Mouse (Mus musculus): ENCODE measurements around the gene Slc52a3. TPM values are rescaled to one million over a fixed set of nuclear protein-coding genes. Genes with fewer than 3 reads are reported as not detected.

Slc52a3 gene
- polyA plus RNA-seq, 1 experiment from 2014 or later = 0.40 TPM

- ATAC-seq (replicated peaks; ENCODE audit: insufficient number of reproducible peaks, insufficient read depth, low FRiP score, low read depth) = no peak
- 80% methylated on average over 5 of the region's 5 CpGs for WGBS
- Histone ChIP-seq H3K27me3 (peaks cover 29% of the 10 kb centered on the region), H3K9me3 (replicated peaks) (no peaks in the 10 kb centered on the region), H3K4me3 (no peak overlapping the region), H3K4me1 (replicated peaks) (peaks cover 59% of the 10 kb centered on the region), H3K36me3 (no peaks in the 10 kb centered on the region), H3K4me2 (no peak overlapping the region), H3K27ac (no peak overlapping the region), H3K9ac (no peak overlapping the region)
Measured at GRCm38 (mm10) chr2:151975295-151975694, 21.0 kb upstream of the Slc52a3 start.

GRCm38 (mm10) chr2:151976067-151976466, 20.2 kb upstream of the Slc52a3 start:
- Histone ChIP-seq H3K27me3 (peaks cover 28% of the 10 kb centered on the region), H3K9me3 (replicated peaks) (no peaks in the 10 kb centered on the region), H3K9ac (no peak overlapping the region), H3K27ac (no peak overlapping the region), H3K4me2 (no peak overlapping the region), H3K4me1 (replicated peaks) (peaks cover 55% of the 10 kb centered on the region), H3K36me3 (no peaks in the 10 kb centered on the region), H3K4me3 (no peak overlapping the region)
- whole genome bisulfite sequencing = 88% methylated on average over 3 of the region's 3 CpGs
- no peak for ATAC-seq (replicated peaks; ENCODE audit: insufficient number of reproducible peaks, insufficient read depth, low FRiP score, low read depth)

GRCm38 (mm10) chr2:151977689-151978440, 18.4 kb upstream of the Slc52a3 start:
- Histone ChIP-seq H3K4me2 (0 out of 2 replicates have a peak overlapping the region, but pooled peaks have one; percentile 3), H3K36me3 (no peaks in the 10 kb centered on the region), H3K9ac (no peak overlapping the region), H3K9me3 (replicated peaks) (no peaks in the 10 kb centered on the region), H3K27ac (no peak overlapping the region), H3K4me3 (no peak overlapping the region), H3K27me3 (peaks cover 14% of the 10 kb centered on the region), H3K4me1 (replicated peaks) (peaks cover 44% of the 10 kb centered on the region)
- ATAC-seq (replicated peaks; ENCODE audit: insufficient number of reproducible peaks, insufficient read depth, low FRiP score, low read depth) = no peak
- 75% methylated on average over 4 of the region's 4 CpGs for WGBS

GRCm38 (mm10) chr2:151978494-151978893, 17.8 kb upstream of the Slc52a3 start:
- Histone ChIP-seq H3K27me3 (peaks cover 12% of the 10 kb centered on the region; the same call in 1 of the 2 replicates), H3K4me3 (peak overlapping the region; percentile 72; the same call in 1 of the 2 replicates), H3K27ac (no peak overlapping the region), H3K36me3 (no peaks in the 10 kb centered on the region), H3K4me2 (peak overlapping the region; percentile 90), H3K4me1 (replicated peaks) (peaks cover 38% of the 10 kb centered on the region), H3K9me3 (replicated peaks) (no peaks in the 10 kb centered on the region), H3K9ac (no peak overlapping the region)
- 77% methylated on average over 6 of the region's 6 CpGs for WGBS
- no peak for ATAC-seq (replicated peaks; ENCODE audit: insufficient number of reproducible peaks, insufficient read depth, low FRiP score, low read depth)

GRCm38 (mm10) chr2:151979470-151980354, 16.6 kb upstream of the Slc52a3 start, which contains the start of gene Fam110a:
Gene Fam110a (minus strand): TSS chr2:151980219.
- H3K4me1 ChIP-seq (replicated peaks) = peaks cover 28% of the 10 kb centered on the region
- H3K27ac ChIP-seq = peak within 1 kb of the TSS; percentile 60; the same call in 1 of the 2 replicates
- peak within 1 kb of the TSS; percentile 73 for H3K9ac ChIP-seq
- H3K27me3 ChIP-seq = peaks cover 1% of the 10 kb centered on the region; the same call in 1 of the 2 replicates
- H3K4me2 ChIP-seq = peak within 1 kb of the TSS; percentile 90
- peak within 1 kb of the TSS; percentile 72 for H3K4me3 ChIP-seq
- no peaks in the 10 kb centered on the region for H3K36me3 ChIP-seq
- H3K9me3 ChIP-seq (replicated peaks) = no peaks in the 10 kb centered on the region
- peak; percentile 66 for ATAC-seq (replicated peaks; ENCODE audit: insufficient number of reproducible peaks, insufficient read depth, low FRiP score, low read depth)
- WGBS = under 1% methylated on average over 46 of the region's 46 CpGs

- no peak for ATAC-seq (replicated peaks; ENCODE audit: insufficient number of reproducible peaks, insufficient read depth, low FRiP score, low read depth)
- H3K4me3 ChIP-seq = peak overlapping the region; percentile 72
- H3K27ac ChIP-seq = no peak overlapping the region
Measured at GRCm38 (mm10) chr2:151980355-151980693, 16.0 kb upstream of the Slc52a3 start.

GRCm38 (mm10) chr2:151981268-151981667, 15.0 kb upstream of the Slc52a3 start:
- Histone ChIP-seq H3K9me3 (replicated peaks) (no peaks in the 10 kb centered on the region), H3K9ac (no peak overlapping the region), H3K4me3 (no peak overlapping the region), H3K4me1 (replicated peaks) (peaks cover 28% of the 10 kb centered on the region), H3K27ac (no peak overlapping the region), H3K27me3 (no peaks in the 10 kb centered on the region), H3K4me2 (no peak overlapping the region), H3K36me3 (no peaks in the 10 kb centered on the region)
- WGBS = 64% methylated on average over 6 of the region's 6 CpGs
- ATAC-seq (replicated peaks; ENCODE audit: insufficient number of reproducible peaks, insufficient read depth, low FRiP score, low read depth) = no peak

More at GRCm38 (mm10) chr2:151980355-151980693, 16.0 kb upstream of the Slc52a3 start:
- Histone ChIP-seq H3K27me3 (no peaks in the 10 kb centered on the region), H3K4me1 (replicated peaks) (peaks cover 28% of the 10 kb centered on the region), H3K9ac (peak overlapping the region; percentile 73), H3K4me2 (peak overlapping the region; percentile 90), H3K36me3 (no peaks in the 10 kb centered on the region), H3K9me3 (replicated peaks) (no peaks in the 10 kb centered on the region)
- 44% methylated on average over 3 of the region's 3 CpGs for WGBS

- ATAC-seq (replicated peaks; ENCODE audit: insufficient number of reproducible peaks, insufficient read depth, low FRiP score, low read depth) = no peak
- no peaks in the 10 kb centered on the region for H3K9me3 ChIP-seq (replicated peaks)
- no peaks in the 10 kb centered on the region for H3K36me3 ChIP-seq
- no peak overlapping the region for H3K4me2 ChIP-seq
- H3K4me3 ChIP-seq = no peak overlapping the region
- no peak overlapping the region for H3K9ac ChIP-seq
- H3K27me3 ChIP-seq = no peaks in the 10 kb centered on the region
- H3K4me1 ChIP-seq (replicated peaks) = peaks cover 27% of the 10 kb centered on the region
- no peak overlapping the region for H3K27ac ChIP-seq
Measured at GRCm38 (mm10) chr2:151982476-151982875, 13.8 kb upstream of the Slc52a3 start.

GRCm38 (mm10) chr2:151984019-151984418, 12.3 kb upstream of the Slc52a3 start:
- 69% methylated on average over 9 of the region's 9 CpGs for WGBS
- H3K4me3 ChIP-seq = no peak overlapping the region

GRCm38 (mm10) chr2:151985426-151986172, 10.7 kb upstream of the Slc52a3 start:
- 60% methylated on average over 7 of the region's 7 CpGs for WGBS

More at GRCm38 (mm10) chr2:151984019-151984418, 12.3 kb upstream of the Slc52a3 start:
- Histone ChIP-seq H3K4me2 (no peak overlapping the region), H3K9me3 (replicated peaks) (no peaks in the 10 kb centered on the region), H3K36me3 (no peaks in the 10 kb centered on the region), H3K9ac (no peak overlapping the region), H3K27ac (no peak overlapping the region), H3K4me1 (replicated peaks) (peaks cover 13% of the 10 kb centered on the region), H3K27me3 (peaks cover 6% of the 10 kb centered on the region; the same call in 1 of the 2 replicates)
- no peak for ATAC-seq (replicated peaks; ENCODE audit: insufficient number of reproducible peaks, insufficient read depth, low FRiP score, low read depth)

More at GRCm38 (mm10) chr2:151985426-151986172, 10.7 kb upstream of the Slc52a3 start:
- no peaks in the 10 kb centered on the region for H3K36me3 ChIP-seq
- no peaks in the 10 kb centered on the region for H3K9me3 ChIP-seq (replicated peaks)
- H3K27ac ChIP-seq = no peak overlapping the region
- H3K9ac ChIP-seq = no peak overlapping the region
- H3K4me2 ChIP-seq = no peak overlapping the region
- 0 out of 2 replicates have a peak, but pooled peaks cover under 1% of the 10 kb centered on the region for H3K4me1 ChIP-seq (replicated peaks)
- peaks cover 6% of the 10 kb centered on the region; the same call in 1 of the 2 replicates for H3K27me3 ChIP-seq
- no peak overlapping the region for H3K4me3 ChIP-seq
- ATAC-seq (replicated peaks; ENCODE audit: insufficient number of reproducible peaks, insufficient read depth, low FRiP score, low read depth) = no peak

Measured in heart, embryonic 15.5 days (tissue).